Mouse (Mus musculus) erythroid progenitor cell, adult 5-6 weeks (primary cell): ENCODE data around the gene Mettl6. TPM values are rescaled to one million over a fixed set of nuclear protein-coding genes. Genes with fewer than 3 reads are reported as not detected.

Experiments
- ATAC-seq: replicated peaks from 2 replicates; pipeline ENCODE4 v1.8.0; 2016; ENCODE audit warnings: moderate number of reproducible peaks, mild to moderate bottlenecking, moderate TSS enrichment, inconsistent platforms; ENCODE audit not compliant: poor library complexity, low FRiP score, severe bottlenecking
- total RNA-seq, 2 experiments: library from RNA; stranded (forward) in 1 of 2; stranded (reverse) in 1 of 2; fragments of 150-400 nt in 1 of 2; fragments of 186-747, 209-891 nt in 1 of 2; gene quantifications; 2 replicates each; pipeline versions ENCODE4 v1.2.3 to v1.2.4; 2015 to 2017; ENCODE audit warnings: low replicate concordance in 2 of 2

Gene Mettl6
- total RNA-seq, 2 experiments from 2014 or later = 26.8 to 83.3 TPM

DNA sequence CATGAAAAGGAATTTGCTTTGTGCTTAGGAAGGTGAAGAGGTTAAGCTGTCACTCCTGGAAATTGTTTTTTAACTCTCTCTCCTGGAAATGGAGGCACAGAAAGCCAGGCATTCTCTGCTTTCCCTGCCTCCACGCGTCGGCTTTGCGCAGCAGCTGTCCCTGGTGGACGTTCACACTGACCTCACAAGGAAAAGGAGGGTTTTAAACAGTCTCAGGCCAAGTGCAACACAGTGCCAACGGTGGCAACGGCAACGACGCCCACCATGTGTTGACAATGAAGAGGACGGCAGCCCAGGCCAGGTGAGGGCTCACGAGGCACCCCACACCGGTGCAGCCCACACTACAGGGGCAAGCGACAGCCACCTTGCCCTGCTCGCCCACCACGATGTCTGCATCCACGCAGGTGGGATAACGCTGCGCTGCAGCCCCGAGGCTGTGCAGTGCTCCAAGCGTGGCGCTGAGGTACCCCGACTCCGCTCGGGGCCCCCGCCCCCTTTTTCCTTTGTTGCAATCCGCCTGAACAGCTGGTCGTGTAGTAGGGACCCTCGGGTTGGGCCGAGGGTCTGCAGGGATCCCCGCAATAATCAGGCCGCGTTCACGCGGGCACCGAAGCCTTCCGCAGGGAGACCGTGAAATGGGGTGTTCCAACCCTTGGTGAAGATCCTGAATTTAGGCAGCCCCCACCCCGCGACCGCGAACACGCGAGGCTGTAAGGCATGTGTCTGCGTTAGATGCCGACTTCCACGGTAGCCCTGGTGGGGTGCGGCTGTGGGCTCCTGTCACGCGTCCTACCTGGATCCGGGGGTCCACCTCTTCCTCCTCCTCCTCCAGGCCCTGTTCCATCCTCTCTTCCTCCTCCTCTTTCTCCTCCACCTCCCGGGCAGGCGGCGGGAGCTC, 59.6 kb downstream of the Mettl6 start:
- ATAC-seq = no peak

GRCm38 (mm10) chr14:31434426-31434825, 60.4 kb downstream of the Mettl6 start:
- no peak for ATAC-seq

- ATAC-seq = no peak
Observed at GRCm38 (mm10) chr14:31433851-31434360, 60.9 kb downstream of the Mettl6 start.

DNA sequence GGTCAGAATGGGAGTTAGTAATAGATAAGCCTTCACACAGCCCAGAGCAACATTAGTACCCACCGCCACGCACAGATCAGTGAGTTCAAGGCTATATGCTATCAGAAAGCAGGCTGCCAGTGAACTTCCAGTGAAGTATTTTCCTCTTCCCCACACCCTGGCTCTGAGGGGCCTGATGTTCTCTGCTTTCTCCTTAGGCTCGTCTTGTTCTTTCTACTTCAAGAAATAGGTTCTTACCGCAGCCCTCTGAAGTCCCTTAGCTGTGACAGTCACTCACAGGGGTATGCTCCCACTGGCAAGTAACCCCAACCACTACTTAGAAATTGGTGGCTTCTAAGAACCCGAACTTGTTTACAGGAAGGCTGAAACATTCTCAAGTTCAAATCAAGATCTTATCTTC, 61.7 kb downstream of the Mettl6 start:
- no peak for ATAC-seq

DNA sequence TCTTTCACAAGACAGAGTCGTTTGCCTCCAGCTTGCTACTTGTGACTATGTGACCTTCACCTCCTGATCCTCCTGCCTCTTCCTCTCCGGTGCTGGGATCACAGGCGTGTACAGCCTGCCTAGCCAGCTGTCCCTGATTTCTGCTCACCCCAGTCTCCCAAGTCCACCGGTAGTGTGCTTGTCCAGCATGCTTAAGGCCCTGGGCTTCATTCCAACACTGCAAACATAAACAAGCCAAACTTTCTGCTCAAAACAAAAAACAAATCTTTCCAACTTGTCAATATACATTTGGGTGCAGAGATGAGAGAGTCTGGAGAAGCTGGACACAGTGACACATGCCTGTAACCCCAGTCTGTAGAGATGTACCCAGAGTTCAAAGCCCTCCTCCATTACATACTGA, 62.4 kb downstream of the Mettl6 start:
- no peak for ATAC-seq

- no peak for ATAC-seq
Observed at GRCm38 (mm10) chr14:31431789-31432330, 63.0 kb downstream of the Mettl6 start.

GRCm38 (mm10) chr14:31429004-31429395, 65.8 kb downstream of the Mettl6 start:
- ATAC-seq = no peak

GRCm38 (mm10) chr14:31428211-31429003, 66.4 kb downstream of the Mettl6 start:
- no peak for ATAC-seq

Other genes starting within 250 kb of the Mettl6 start
- gene Phf7, start 243.7 kb downstream of the Mettl6 start, total RNA-seq (2015; ENCODE audit: low replicate concordance) = 2.1 and 7.2 TPM in 2 replicates
- gene Phf7, start 243.7 kb downstream of the Mettl6 start, total RNA-seq (2017; ENCODE audit: low replicate concordance) = 3.1 and 4.4 TPM in 2 replicates
- 15.5 and 23.8 TPM in 2 replicates for gene Bap1, start 243.6 kb downstream of the Mettl6 start, total RNA-seq (2015; ENCODE audit: low replicate concordance)
- gene Bap1, start 243.6 kb downstream of the Mettl6 start, total RNA-seq (2017; ENCODE audit: low replicate concordance) = 42.6 and 58.7 TPM in 2 replicates
- 0.36 TPM in 1 of 2 replicates, not detected in the other for gene Dnah1, start 171.1 kb downstream of the Mettl6 start, total RNA-seq (2015; ENCODE audit: low replicate concordance)
- gene Dnah1, start 171.1 kb downstream of the Mettl6 start, total RNA-seq (2017; ENCODE audit: low replicate concordance) = under 0.01 TPM in 1 of 2 replicates, not detected in the other
- 18.0 and 29.9 TPM in 2 replicates for gene Capn7, start 158.4 kb downstream of the Mettl6 start, total RNA-seq (2015; ENCODE audit: low replicate concordance)
- 19.0 and 23.8 TPM in 2 replicates for gene Capn7, start 158.4 kb downstream of the Mettl6 start, total RNA-seq (2017; ENCODE audit: low replicate concordance)
- 6.8 and 9.6 TPM in 2 replicates for gene Sh3bp5, start 59.0 kb downstream of the Mettl6 start, total RNA-seq (2015; ENCODE audit: low replicate concordance)
- gene Sh3bp5, start 59.0 kb downstream of the Mettl6 start, total RNA-seq (2017; ENCODE audit: low replicate concordance) = 3.9 and 6.7 TPM in 2 replicates
- 21.0 and 22.0 TPM in 2 replicates for gene Eaf1, start 641 bp downstream of the Mettl6 start, total RNA-seq (2015; ENCODE audit: low replicate concordance)
- gene Eaf1, start 641 bp downstream of the Mettl6 start, total RNA-seq (2017; ENCODE audit: low replicate concordance) = 32.3 and 41.6 TPM in 2 replicates
- not detected in 2 replicates for gene Colq, start 96.3 kb upstream of the Mettl6 start, total RNA-seq (2015; ENCODE audit: low replicate concordance)
- 0.26 TPM in 1 of 2 replicates, not detected in the other for gene Colq, start 96.3 kb upstream of the Mettl6 start, total RNA-seq (2017; ENCODE audit: low replicate concordance)
- gene Gm49387, start 145.8 kb upstream of the Mettl6 start, total RNA-seq (2015; ENCODE audit: low replicate concordance) = not detected in 2 replicates
- not detected in 2 replicates for gene Gm49387, start 145.8 kb upstream of the Mettl6 start, total RNA-seq (2017; ENCODE audit: low replicate concordance)
- gene Btd, start 146.0 kb upstream of the Mettl6 start, total RNA-seq (2015; ENCODE audit: low replicate concordance) = 0.72 and 5.9 TPM in 2 replicates
- 3.3 and 3.5 TPM in 2 replicates for gene Btd, start 146.0 kb upstream of the Mettl6 start, total RNA-seq (2017; ENCODE audit: low replicate concordance)
- 16.2 TPM in 1 of 2 replicates, not detected in the other for gene Hacl1, start 146.2 kb upstream of the Mettl6 start, total RNA-seq (2015; ENCODE audit: low replicate concordance)
- gene Hacl1, start 146.2 kb upstream of the Mettl6 start, total RNA-seq (2017; ENCODE audit: low replicate concordance) = 11.6 and 17.4 TPM in 2 replicates